Mouse (Mus musculus) ES-Bruce4 (cell line): ENCODE measurements around the gene Nhs. TPM values are rescaled to one million over a fixed set of nuclear protein-coding genes. Genes with fewer than 3 reads are reported as not detected.

Experiments
- H3K27ac ChIP-seq: 2 replicates; pipeline ENCODE4 v1.5.1; 2012; ENCODE audit warnings: low read length, inconsistent platforms; ENCODE audit not compliant: insufficient read depth
- H3K27me3 ChIP-seq: 2 replicates; pipeline ENCODE4 v1.6.1; 2012; ENCODE audit warnings: mild to moderate bottlenecking, low read length, inconsistent platforms; ENCODE audit not compliant: control insufficient read depth, poor library complexity, insufficient read depth, severe bottlenecking
- H3K36me3 ChIP-seq: 2 replicates; pipeline ENCODE4 v1.6.1; 2012; ENCODE audit warnings: inconsistent platforms, mild to moderate bottlenecking, low read length, moderate library complexity; ENCODE audit not compliant: control insufficient read depth, poor library complexity, insufficient read depth, severe bottlenecking
- H3K4me1 ChIP-seq: one replicate; pipeline ENCODE4 v1.8.1; 2011; ENCODE audit warnings: low read length; ENCODE audit not compliant: control insufficient read depth, insufficient read depth
- H3K4me3 ChIP-seq: 2 replicates; pipeline ENCODE4 v1.5.1; 2011; ENCODE audit warnings: low read depth, mild to moderate bottlenecking, low read length
- H3K9ac ChIP-seq: 2 replicates; pipeline ENCODE4 v1.6.1; 2012; ENCODE audit warnings: low read depth, mild to moderate bottlenecking, inconsistent platforms; ENCODE audit not compliant: poor library complexity, severe bottlenecking
- H3K9me3 ChIP-seq: replicated peaks from 2 replicates; pipeline ENCODE4 v1.6.1; 2012; ENCODE audit warnings: mild to moderate bottlenecking, low read length, inconsistent platforms; ENCODE audit not compliant: control insufficient read depth, poor library complexity, insufficient read depth, severe bottlenecking
- CTCF ChIP-seq: IDR thresholded peaks from one replicate; pipeline ENCODE4 v1.8.1; 2011; ENCODE audit warnings: low read depth, low read length
- POLR2A ChIP-seq: IDR thresholded peaks from one replicate; pipeline ENCODE4 v1.8.1; 2011; ENCODE audit warnings: low read length; ENCODE audit not compliant: insufficient read depth
- polyA plus RNA-seq: library from polyadenylated mRNA; stranded (reverse); fragments of >200 nt; gene quantifications from 2 replicates; pipeline ENCODE4 v1.2.4, GENCODE M21; 2011; ENCODE audit warnings: low read depth; ENCODE audit not compliant: missing spikeins, insufficient read depth, insufficient read length

Gene Nhs
- polyA plus RNA-seq, 1 experiment: 4.2 TPM

- H3K9me3 ChIP-seq: no peaks in the 10 kb centered on the region
- H3K4me1 ChIP-seq: no peaks in the 10 kb centered on the region
- H3K4me3 ChIP-seq: no peak overlapping the region
- no peaks in the 10 kb centered on the region for H3K27me3 ChIP-seq
- H3K36me3 ChIP-seq: no peaks in the 10 kb centered on the region
- TF ChIP-seq CTCF: peak; percentile 21
- no peak for TF ChIP-seq POLR2A
- H3K27ac ChIP-seq: no peak overlapping the region
- no peak overlapping the region for H3K9ac ChIP-seq
Measured at GRCm38 (mm10) chrX:161790182-161790581, 369.3 kb downstream of the Nhs start.
